ENCODE assay signal across 14 mouse cellular contexts in genomic region chr13:26153093-26153492, GRCm38 (mm10).
"Had no signal": no experiment of that assay in that cellular context is flagged by ENCODE, and none has a peak within 500 bp of the region (broad histone marks: within the 10 kb centered on the region; RNA-seq: fewer than 3 reads in every experiment).

No protein-coding gene starts in this region.

- H3K27me3 ChIP-seq: kidney, embryonic 15.5 days; liver, embryonic 15.5 days; neural tube, embryonic 15.5 days had no signal

- H3K9ac ChIP-seq: kidney, embryonic 15.5 days; liver, embryonic 15.5 days; lung, embryonic 14.5 days; neural tube, embryonic 15.5 days had no signal

- H3K4me1 ChIP-seq: kidney, embryonic 15.5 days; liver, embryonic 15.5 days had no signal

- H3K27ac ChIP-seq: kidney, embryonic 15.5 days; left cerebral cortex, adult 2 months; limb, embryonic 10.5 days; liver, embryonic 15.5 days; macrophage; neural tube, embryonic 15.5 days; stomach, postnatal 0 days had no signal

- DNase-seq: kidney, adult 2 months; kidney, postnatal 14 days; lung, embryonic 14.5 days; lung, postnatal 14 days; thymus, postnatal 14 days had no signal

- H3K4me3 ChIP-seq: kidney, embryonic 15.5 days; left cerebral cortex, adult 2 months; limb, embryonic 10.5 days; liver, embryonic 15.5 days; myocyte; neural tube, embryonic 15.5 days had no signal

- H3K9me3 ChIP-seq: kidney, embryonic 15.5 days; limb, embryonic 10.5 days; liver, embryonic 15.5 days; neural tube, embryonic 15.5 days had no signal

- H3K36me3 ChIP-seq: kidney, embryonic 15.5 days; limb, embryonic 10.5 days; liver, embryonic 15.5 days; neural tube, embryonic 15.5 days had no signal

- H3K4me2 ChIP-seq: kidney, embryonic 15.5 days; liver, embryonic 11.5 days; liver, embryonic 15.5 days; lung, embryonic 14.5 days; neural tube, embryonic 15.5 days had no signal
